Mouse (Mus musculus): ENCODE measurements around the gene Atp2a3.
A peak's percentile ranks its signal among the peaks of the same experiment; 100 is the strongest.

Atp2a3 gene

GRCm38 (mm10) chr11:72961072-72961980 lies at the start of gene Atp2a3:
Gene Atp2a3 (plus strand): TSS chr11:72961169.
- DNase-seq (ENCODE audit: low spot score) = no peak

- DNase-seq (ENCODE audit: low spot score) = no peak
Observed at GRCm38 (mm10) chr11:72917299-72917996, 43.5 kb upstream of the Atp2a3 start.

GRCm38 (mm10) chr11:72923116-72923515 lies 37.9 kb upstream of the Atp2a3 start:
- DNase-seq (ENCODE audit: low spot score) = peak; percentile 24

GRCm38 (mm10) chr11:72924458-72924857 lies 36.5 kb upstream of the Atp2a3 start:
- DNase-seq (ENCODE audit: low spot score) = no peak

- DNase-seq (ENCODE audit: low spot score) = no peak
Observed at GRCm38 (mm10) chr11:72925067-72925466, 35.9 kb upstream of the Atp2a3 start.

GRCm38 (mm10) chr11:72926226-72926890 lies 34.6 kb upstream of the Atp2a3 start:
- peak; percentile 84 for DNase-seq (ENCODE audit: low spot score)

GRCm38 (mm10) chr11:72928516-72928915 lies 32.5 kb upstream of the Atp2a3 start:
- no peak for DNase-seq (ENCODE audit: low spot score)

- peak; percentile 76 for DNase-seq (ENCODE audit: low spot score)
Observed at GRCm38 (mm10) chr11:72940208-72941143, 20.5 kb upstream of the Atp2a3 start.

GRCm38 (mm10) chr11:72944996-72945793 lies 15.8 kb upstream of the Atp2a3 start:
- DNase-seq (ENCODE audit: low spot score) = no peak

GRCm38 (mm10) chr11:72945875-72946559 lies 15.0 kb upstream of the Atp2a3 start:
- no peak for DNase-seq (ENCODE audit: low spot score)

GRCm38 (mm10) chr11:72946560-72947119 lies 14.3 kb upstream of the Atp2a3 start:
- DNase-seq (ENCODE audit: low spot score) = no peak

GRCm38 (mm10) chr11:72947840-72948239 lies 13.1 kb upstream of the Atp2a3 start:
- DNase-seq (ENCODE audit: low spot score) = no peak

GRCm38 (mm10) chr11:72948254-72948653 lies 12.7 kb upstream of the Atp2a3 start:
- DNase-seq (ENCODE audit: low spot score) = no peak

- no peak for DNase-seq (ENCODE audit: low spot score)
Observed at GRCm38 (mm10) chr11:72951137-72952000, 9.6 kb upstream of the Atp2a3 start.

GRCm38 (mm10) chr11:72952226-72952625 lies 8.7 kb upstream of the Atp2a3 start:
- no peak for DNase-seq (ENCODE audit: low spot score)

GRCm38 (mm10) chr11:72952697-72953096 lies 8.3 kb upstream of the Atp2a3 start:
- no peak for DNase-seq (ENCODE audit: low spot score)

GRCm38 (mm10) chr11:72953116-72953439 lies 7.9 kb upstream of the Atp2a3 start:
- DNase-seq (ENCODE audit: low spot score) = no peak

GRCm38 (mm10) chr11:72953440-72954151 lies 7.4 kb upstream of the Atp2a3 start:
- DNase-seq (ENCODE audit: low spot score) = no peak
